Mouse (Mus musculus) cerebellum, adult 2 months (tissue): ENCODE data around the gene Fbxo21. TPM values are rescaled to one million over a fixed set of nuclear protein-coding genes. Genes with fewer than 3 reads are reported as not detected.

Source experiments
- DNase-seq, 2 experiments: peaks; one replicate each; pipeline ENCODE4 v3.0.0; 2021
- H3K27ac ChIP-seq: fragments of 200-500 bp; 2 replicates; pipeline ENCODE4 v1.5.1; 2012; ENCODE audit warnings: low read length, control low read depth, inconsistent platforms; ENCODE audit not compliant: insufficient read depth
- H3K27me3 ChIP-seq: fragments of 200-500 bp; 2 replicates; pipeline ENCODE4 v1.6.1; 2012; ENCODE audit warnings: inconsistent platforms, mild to moderate bottlenecking, low read length, moderate library complexity; ENCODE audit not compliant: control insufficient read depth, insufficient read depth
- H3K4me1 ChIP-seq: fragments of 200-500 bp; 2 replicates; pipeline ENCODE4 v1.6.1; 2011; ENCODE audit warnings: low read length; ENCODE audit not compliant: control insufficient read depth, insufficient read depth
- H3K4me3 ChIP-seq: fragments of 200-500 bp; replicated peaks from 2 replicates; pipeline ENCODE3; 2011; ENCODE audit warnings: mild to moderate bottlenecking, low read depth, low read length, control low read depth; ENCODE audit not compliant: insufficient read depth
- CTCF ChIP-seq: fragments of 200-500 bp; IDR thresholded peaks from 2 replicates; pipeline ENCODE4 v1.5.1; 2011; ENCODE audit warnings: low read depth, mild to moderate bottlenecking, control low read depth, low read length, moderate library complexity, borderline replicate concordance; ENCODE audit not compliant: insufficient read depth
- POLR2A ChIP-seq: fragments of 200-500 bp; IDR thresholded peaks from 2 replicates; pipeline ENCODE4 v1.6.1; 2011; ENCODE audit warnings: low read length, control low read depth, borderline replicate concordance; ENCODE audit not compliant: insufficient read depth
- WGBS: fragments of 180-500 bp; shearing (Covaris S2); methylation state at CpG from one replicate; pipeline ENCODE4 v1.1.7; 2018; 5-methylcytosine and 5-hydroxymethylcytosine counted together
- polyA plus RNA-seq: library from polyadenylated mRNA; depleted of rRNA; stranded (reverse); fragments of >200 nt; gene quantifications from 2 replicates; pipeline ENCODE4 v1.2.3, GENCODE M21; 2012

Fbxo21 gene
- polyA plus RNA-seq, 1 experiment: 114 TPM

- TF ChIP-seq POLR2A (no peak), CTCF (no peak)
- WGBS: 10% methylated on average over 6 of the region's 6 CpGs
- DNase-seq: peak; percentile 91 to 96
- peak overlapping the region; percentile 95 for H3K27ac ChIP-seq
- no peaks in the 10 kb centered on the region for H3K27me3 ChIP-seq
- peaks cover 41% of the 10 kb centered on the region for H3K4me1 ChIP-seq
- no peak overlapping the region for H3K4me3 ChIP-seq
Observed at GRCm38 (mm10) chr5:118042599-118042998, 66.1 kb downstream of the Fbxo21 start.

GRCm38 (mm10) chr5:118043761-118044160 lies 67.2 kb downstream of the Fbxo21 start:
- Histone ChIP-seq H3K27me3 (no peaks in the 10 kb centered on the region), H3K27ac (peak overlapping the region; percentile 63), H3K4me3 (no peak overlapping the region), H3K4me1 (peaks cover 45% of the 10 kb centered on the region)
- TF ChIP-seq POLR2A: no peak
- TF ChIP-seq CTCF: no peak
- DNase-seq: no peak
- 83% methylated on average over 4 of the region's 4 CpGs for WGBS

GRCm38 (mm10) chr5:118044907-118045306 lies 68.4 kb downstream of the Fbxo21 start:
- Histone ChIP-seq H3K4me3 (no peak overlapping the region), H3K27me3 (no peaks in the 10 kb centered on the region), H3K27ac (peak overlapping the region; percentile 63), H3K4me1 (peaks cover 40% of the 10 kb centered on the region)
- TF ChIP-seq CTCF: 0 out of 2 replicates have a peak, but pooled peaks have one; percentile 3
- TF ChIP-seq POLR2A: no peak
- peak; percentile 86 to 90 for DNase-seq
- 9% methylated on average over 6 of the region's 6 CpGs for WGBS

GRCm38 (mm10) chr5:118045385-118045784 lies 68.9 kb downstream of the Fbxo21 start:
- no peak for TF ChIP-seq CTCF
- no peak for TF ChIP-seq POLR2A
- no peak for DNase-seq
- WGBS: 86% methylated on average over 9 of the region's 9 CpGs

GRCm38 (mm10) chr5:118047091-118047757 lies 70.7 kb downstream of the Fbxo21 start:
- peaks cover 48% of the 10 kb centered on the region for H3K4me1 ChIP-seq
- 77% methylated on average over 14 of the region's 14 CpGs for WGBS
- H3K4me3 ChIP-seq: no peak overlapping the region
- TF ChIP-seq CTCF: no peak
- no peak overlapping the region for H3K27ac ChIP-seq
- H3K27me3 ChIP-seq: no peaks in the 10 kb centered on the region
- no peak for DNase-seq

More at GRCm38 (mm10) chr5:118045385-118045784, 68.9 kb downstream of the Fbxo21 start:
- Histone ChIP-seq H3K4me3 (no peak overlapping the region), H3K27me3 (no peaks in the 10 kb centered on the region), H3K27ac (peak overlapping the region; percentile 61; the same call in 1 of the 2 replicates), H3K4me1 (peaks cover 40% of the 10 kb centered on the region)

GRCm38 (mm10) chr5:118048412-118048811 lies 71.9 kb downstream of the Fbxo21 start:
- peaks cover 45% of the 10 kb centered on the region for H3K4me1 ChIP-seq
- H3K27ac ChIP-seq: no peak overlapping the region
- WGBS: 84% methylated on average over 4 of the region's 4 CpGs
- TF ChIP-seq CTCF (no peak), POLR2A (no peak)
- H3K27me3 ChIP-seq: no peaks in the 10 kb centered on the region
- H3K4me3 ChIP-seq: no peak overlapping the region
- no peak for DNase-seq

- no peak for DNase-seq
- H3K27me3 ChIP-seq: no peaks in the 10 kb centered on the region
- H3K4me1 ChIP-seq: peaks cover 45% of the 10 kb centered on the region
- H3K4me3 ChIP-seq: no peak overlapping the region
- H3K27ac ChIP-seq: no peak overlapping the region
- no peak for TF ChIP-seq CTCF
- TF ChIP-seq POLR2A: no peak
- 85% methylated on average over 5 of the region's 5 CpGs for WGBS
Observed at GRCm38 (mm10) chr5:118048928-118049327, 72.4 kb downstream of the Fbxo21 start.

- TF ChIP-seq CTCF (no peak), POLR2A (no peak)
- peaks cover 33% of the 10 kb centered on the region for H3K4me1 ChIP-seq
- WGBS: 89% methylated on average over 4 of the region's 4 CpGs
- DNase-seq: no peak
- no peaks in the 10 kb centered on the region for H3K27me3 ChIP-seq
- H3K4me3 ChIP-seq: no peak overlapping the region
- no peak overlapping the region for H3K27ac ChIP-seq
Observed at GRCm38 (mm10) chr5:118050743-118051142, 74.2 kb downstream of the Fbxo21 start.
